Mouse (Mus musculus): Measurements from ENCODE around the gene Nos1ap.

The Nos1ap gene

GRCm38 (mm10) chr1:170473460-170473859, 116.2 kb downstream of the Nos1ap start:
- intact Hi-C loops (cut with DNase I) = no loop called here

GRCm38 (mm10) chr1:170472861-170473260, 116.8 kb downstream of the Nos1ap start:
- intact Hi-C loops (cut with DNase I) = no loop called here

GRCm38 (mm10) chr1:170466099-170467009, 123.3 kb downstream of the Nos1ap start:
- intact Hi-C loops (cut with DNase I) = no loop called here

- intact Hi-C loops (cut with DNase I) = no loop called here
These were observed 127.5 kb downstream of the Nos1ap start for GRCm38 (mm10) chr1:170462140-170462539.

GRCm38 (mm10) chr1:170459896-170460602, 129.6 kb downstream of the Nos1ap start:
- intact Hi-C loops (cut with DNase I) = no loop called here

GRCm38 (mm10) chr1:170457673-170458072, 132.0 kb downstream of the Nos1ap start:
- intact Hi-C loops (cut with DNase I) = no loop called here

GRCm38 (mm10) chr1:170455910-170456700, 133.6 kb downstream of the Nos1ap start:
- intact Hi-C loops (cut with DNase I) = no loop called here

GRCm38 (mm10) chr1:170455387-170455786, 134.3 kb downstream of the Nos1ap start:
- intact Hi-C loops (cut with DNase I) = no loop called here

GRCm38 (mm10) chr1:170453455-170453854, 136.2 kb downstream of the Nos1ap start:
- intact Hi-C loops (cut with DNase I) = no loop called here

- intact Hi-C loops (cut with DNase I) = no loop called here
These were observed 141.4 kb downstream of the Nos1ap start for GRCm38 (mm10) chr1:170448244-170448643.

- intact Hi-C loops (cut with DNase I) = no loop called here
These were observed 144.2 kb downstream of the Nos1ap start for GRCm38 (mm10) chr1:170445458-170445857.

- intact Hi-C loops (cut with DNase I) = no loop called here
These were observed 149.3 kb downstream of the Nos1ap start for GRCm38 (mm10) chr1:170440367-170440766.

GRCm38 (mm10) chr1:170438471-170439151, 151.1 kb downstream of the Nos1ap start:
- intact Hi-C loops (cut with DNase I) = no loop called here

GRCm38 (mm10) chr1:170434146-170434545, 155.5 kb downstream of the Nos1ap start:
- intact Hi-C loops (cut with DNase I) = no loop called here

- intact Hi-C loops (cut with DNase I) = no loop called here
These were observed 156.0 kb downstream of the Nos1ap start for GRCm38 (mm10) chr1:170433661-170434060.

- intact Hi-C loops (cut with DNase I) = no loop called here
These were observed 157.4 kb downstream of the Nos1ap start for GRCm38 (mm10) chr1:170432288-170432687.

- intact Hi-C loops (cut with DNase I) = no loop called here
These were observed 158.3 kb downstream of the Nos1ap start for GRCm38 (mm10) chr1:170431312-170431711.

- intact Hi-C loops (cut with DNase I) = no loop called here
These were observed 159.0 kb downstream of the Nos1ap start for GRCm38 (mm10) chr1:170430660-170431059.

- intact Hi-C loops (cut with DNase I) = no loop called here
These were observed 160.0 kb downstream of the Nos1ap start for GRCm38 (mm10) chr1:170429656-170430055.

- intact Hi-C loops (cut with DNase I) = no loop called here
These were observed 161.5 kb downstream of the Nos1ap start for GRCm38 (mm10) chr1:170428141-170428540.
